Mouse (Mus musculus): Measurements from ENCODE around the gene Wif1.

Wif1 gene

GRCm38 (mm10) chr10:121068003-121068402 is 34.2 kb downstream of the Wif1 start:
- no peak for DNase-seq (ENCODE audit: low read depth, low spot score)

GRCm38 (mm10) chr10:121070742-121071141 is 37.0 kb downstream of the Wif1 start:
- DNase-seq (ENCODE audit: low read depth, low spot score), result no peak

GRCm38 (mm10) chr10:121080500-121080899 is 46.7 kb downstream of the Wif1 start:
- DNase-seq (ENCODE audit: low read depth, low spot score), result no peak

- DNase-seq (ENCODE audit: low read depth, low spot score), result no peak
Observed at GRCm38 (mm10) chr10:121082881-121083280, 49.1 kb downstream of the Wif1 start.

GRCm38 (mm10) chr10:121083512-121083911 is 49.8 kb downstream of the Wif1 start:
- no peak for DNase-seq (ENCODE audit: low read depth, low spot score)

- DNase-seq (ENCODE audit: low read depth, low spot score), result no peak
Observed at GRCm38 (mm10) chr10:121088679-121089078, 54.9 kb downstream of the Wif1 start.

- DNase-seq (ENCODE audit: low read depth, low spot score), result no peak
Observed at GRCm38 (mm10) chr10:121089312-121089711, 55.6 kb downstream of the Wif1 start.

GRCm38 (mm10) chr10:121090006-121090405 is 56.2 kb downstream of the Wif1 start:
- no peak for DNase-seq (ENCODE audit: low read depth, low spot score)

GRCm38 (mm10) chr10:121095948-121096347 is 62.2 kb downstream of the Wif1 start:
- no peak for DNase-seq (ENCODE audit: low read depth, low spot score)

GRCm38 (mm10) chr10:121098263-121098662 is 64.5 kb downstream of the Wif1 start:
- no peak for DNase-seq (ENCODE audit: low read depth, low spot score)

GRCm38 (mm10) chr10:121099658-121100057 is 65.9 kb downstream of the Wif1 start:
- DNase-seq (ENCODE audit: low read depth, low spot score), result no peak

- no peak for DNase-seq (ENCODE audit: low read depth, low spot score)
Observed at GRCm38 (mm10) chr10:121116115-121116514, 82.4 kb downstream of the Wif1 start.

GRCm38 (mm10) chr10:121116636-121117035 is 82.9 kb downstream of the Wif1 start:
- DNase-seq (ENCODE audit: low read depth, low spot score), result no peak

- no peak for DNase-seq (ENCODE audit: low read depth, low spot score)
Observed at GRCm38 (mm10) chr10:121120751-121121150, 87.0 kb downstream of the Wif1 start.

GRCm38 (mm10) chr10:121124481-121124880 is 90.7 kb downstream of the Wif1 start:
- DNase-seq (ENCODE audit: low read depth, low spot score), result no peak

- no peak for DNase-seq (ENCODE audit: low read depth, low spot score)
Observed at GRCm38 (mm10) chr10:121129000-121129925, 95.5 kb downstream of the Wif1 start.

Data from telencephalon, adult 2 months (tissue).